Mouse (Mus musculus): Measurements from ENCODE around the gene Akap8. TPM values are rescaled to one million over a fixed set of nuclear protein-coding genes. Genes with fewer than 3 reads are reported as not detected.

The Akap8 gene
- 120 and 123 TPM in 2 replicates for polyA plus RNA-seq (2015; fragmentation: Nextera tagmentation; extraction: Ambion mirVana)

- Histone ChIP-seq H3K9ac (peak within 1 kb of the TSS; percentile 90), H3K4me1 (peaks cover 16% of the 10 kb centered on the region), H3K4me3 (peak within 1 kb of the TSS; percentile 88), H3K4me2 (peak within 1 kb of the TSS; percentile 89), H3K36me3 (peaks cover 40% of the 10 kb centered on the region), H3K27ac (peak within 1 kb of the TSS; percentile 96), H3K27me3 (no peaks in the 10 kb centered on the region), H3K9me3 (no peaks in the 10 kb centered on the region)
- WGBS = under 1% methylated on average over 81 of the region's 83 CpGs
- peak; percentile 94 for ATAC-seq (ENCODE audit: insufficient number of reproducible peaks, insufficient read depth, low FRiP score, low TSS enrichment, low read depth)
Observed at GRCm38 (mm10) chr17:32320597-32321389, at the start of gene Akap8. Akap8 (minus strand) TSS chr17:32321238.

DNA sequence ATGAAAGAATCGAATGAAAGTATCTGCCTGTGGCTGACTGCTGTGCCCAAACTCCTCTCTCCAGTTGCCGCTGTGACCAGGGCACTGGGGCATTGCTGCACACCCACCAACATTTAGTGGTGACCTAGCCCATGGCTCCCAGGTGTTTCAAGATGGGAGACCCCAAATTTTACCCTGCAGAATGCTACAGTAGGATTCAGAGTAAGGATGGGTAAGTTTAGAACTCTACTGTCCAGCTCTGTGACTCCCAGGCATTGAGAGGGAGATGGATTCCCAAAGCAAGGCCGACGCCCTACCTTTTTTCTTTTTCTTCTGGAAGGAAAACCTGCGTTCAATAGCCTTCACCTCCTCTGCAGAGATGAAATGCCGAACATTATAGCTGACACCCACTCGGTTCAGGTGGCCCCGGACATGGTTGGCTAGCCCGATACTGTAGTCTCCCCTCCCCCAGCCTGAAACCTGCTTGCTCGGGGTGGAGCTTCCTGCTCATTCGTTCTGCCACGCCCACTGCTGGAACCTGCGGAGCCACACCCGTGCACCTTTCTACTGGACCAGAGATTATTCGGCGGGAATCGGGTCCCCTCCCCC is 48.0 kb upstream of the Akap8 start:
- Histone ChIP-seq H3K27me3 (no peaks in the 10 kb centered on the region), H3K9ac (no peak overlapping the region), H3K4me2 (peak overlapping the region; percentile 53), H3K4me3 (peak overlapping the region; percentile 34), H3K9me3 (no peaks in the 10 kb centered on the region), H3K36me3 (0 out of 2 replicates have a peak, but pooled peaks cover 5% of the 10 kb centered on the region), H3K4me1 (peaks cover 12% of the 10 kb centered on the region), H3K27ac (0 out of 2 replicates have a peak overlapping the region, but pooled peaks have one; percentile 17)
- no peak for ATAC-seq (ENCODE audit: insufficient number of reproducible peaks, insufficient read depth, low FRiP score, low TSS enrichment, low read depth)
- WGBS = 11% methylated on average over 14 of the region's 17 CpGs

GRCm38 (mm10) chr17:32367706-32368105 is 46.7 kb upstream of the Akap8 start:
- H3K9ac ChIP-seq = no peak overlapping the region
- H3K9me3 ChIP-seq = no peaks in the 10 kb centered on the region
- ATAC-seq (ENCODE audit: insufficient number of reproducible peaks, insufficient read depth, low FRiP score, low TSS enrichment, low read depth) = no peak
- H3K27me3 ChIP-seq = no peaks in the 10 kb centered on the region
- peaks cover 18% of the 10 kb centered on the region for H3K4me1 ChIP-seq
- peaks cover 6% of the 10 kb centered on the region; the same call in 1 of the 2 replicates for H3K36me3 ChIP-seq
- no peak overlapping the region for H3K4me2 ChIP-seq
- no peak overlapping the region for H3K4me3 ChIP-seq
- WGBS = 86% methylated on average over 11 of the region's 11 CpGs
- no peak overlapping the region for H3K27ac ChIP-seq

DNA sequence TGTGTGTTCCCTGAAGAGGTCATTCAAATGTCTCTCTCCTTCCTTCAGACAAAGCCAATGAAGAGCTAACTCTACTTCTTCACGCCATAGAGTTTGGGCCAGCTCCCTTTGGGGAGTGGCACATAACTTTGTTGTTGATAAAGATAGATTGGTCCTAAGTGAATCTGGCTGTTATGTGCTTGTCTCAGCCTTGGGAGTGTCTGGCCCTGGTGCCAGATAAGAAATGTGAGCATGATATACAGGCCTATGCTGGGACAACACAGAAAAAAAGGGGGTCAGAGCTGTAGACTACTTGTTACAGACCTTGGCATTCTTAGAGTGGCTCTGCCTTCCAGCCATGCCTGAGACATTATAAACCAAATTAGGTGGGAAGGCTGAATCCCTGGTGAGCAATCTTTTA is 44.3 kb upstream of the Akap8 start:
- H3K9me3 ChIP-seq = no peaks in the 10 kb centered on the region
- H3K9ac ChIP-seq = no peak overlapping the region; the same call in 1 of the 2 replicates
- H3K4me1 ChIP-seq = peaks cover 30% of the 10 kb centered on the region
- ATAC-seq (ENCODE audit: insufficient number of reproducible peaks, insufficient read depth, low FRiP score, low TSS enrichment, low read depth) = no peak
- no peaks in the 10 kb centered on the region for H3K27me3 ChIP-seq
- H3K27ac ChIP-seq = no peak overlapping the region
- no peak overlapping the region for H3K4me3 ChIP-seq
- H3K4me2 ChIP-seq = peak overlapping the region; percentile 86
- peaks cover 30% of the 10 kb centered on the region for H3K36me3 ChIP-seq
- 71% methylated on average over 1 of the region's 1 CpGs for WGBS

DNA sequence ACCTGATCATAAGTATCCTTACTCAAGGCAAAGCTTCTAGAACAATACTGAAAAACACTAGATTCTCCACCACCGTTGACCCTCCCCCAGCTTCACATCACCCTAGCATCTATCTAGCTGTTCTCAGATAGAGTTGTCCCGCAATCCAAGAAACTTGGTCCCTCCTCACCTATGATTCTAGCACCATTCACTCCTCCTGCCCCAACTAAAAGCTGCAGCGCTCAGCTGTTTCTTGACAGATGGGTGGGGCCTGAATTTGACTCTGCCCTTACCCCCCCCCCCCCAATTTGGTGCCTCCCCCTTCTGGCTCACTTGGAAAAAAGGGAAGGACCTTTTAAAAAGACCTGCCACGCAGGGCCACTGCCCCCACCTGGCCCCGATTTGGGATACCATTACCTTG is 43.8 kb upstream of the Akap8 start:
- Histone ChIP-seq H3K4me2 (peak overlapping the region; percentile 86), H3K9ac (peak overlapping the region; percentile 96), H3K27me3 (no peaks in the 10 kb centered on the region), H3K4me3 (peak overlapping the region; percentile 94), H3K27ac (peak overlapping the region; percentile 78), H3K36me3 (peaks cover 34% of the 10 kb centered on the region), H3K9me3 (no peaks in the 10 kb centered on the region), H3K4me1 (peaks cover 30% of the 10 kb centered on the region)
- ATAC-seq (ENCODE audit: insufficient number of reproducible peaks, insufficient read depth, low FRiP score, low TSS enrichment, low read depth) = no peak
- 45% methylated on average over 5 of the region's 5 CpGs for WGBS

DNA sequence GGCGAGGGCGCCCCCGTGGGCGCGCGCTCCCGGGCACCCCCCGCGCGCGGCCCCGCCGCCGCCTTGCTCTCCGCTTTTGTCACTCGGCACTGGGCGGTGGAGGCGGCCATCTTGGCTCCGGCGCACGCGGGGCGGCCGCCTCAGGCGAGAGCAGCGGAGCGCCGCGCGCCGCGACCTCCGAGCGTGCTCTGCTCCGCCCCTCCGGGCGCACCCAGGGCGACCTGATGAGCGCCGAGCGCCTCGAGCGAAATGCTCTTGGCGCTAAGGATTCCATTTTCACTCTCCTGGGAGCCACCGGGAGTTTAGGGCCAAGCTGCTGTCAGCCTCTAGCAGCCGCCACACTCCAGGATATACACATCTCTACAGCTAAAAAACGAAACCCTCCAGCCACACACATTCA is 43.3 kb upstream of the Akap8 start:
- peak overlapping the region; percentile 86 for H3K4me2 ChIP-seq
- H3K27me3 ChIP-seq = no peaks in the 10 kb centered on the region
- H3K9ac ChIP-seq = peak overlapping the region; percentile 96
- peak overlapping the region; percentile 78 for H3K27ac ChIP-seq
- ATAC-seq (ENCODE audit: insufficient number of reproducible peaks, insufficient read depth, low FRiP score, low TSS enrichment, low read depth) = peak; percentile 90
- no peaks in the 10 kb centered on the region for H3K9me3 ChIP-seq
- peak overlapping the region; percentile 94 for H3K4me3 ChIP-seq
- H3K4me1 ChIP-seq = peaks cover 30% of the 10 kb centered on the region
- 1% methylated on average over 39 of the region's 47 CpGs for WGBS
- H3K36me3 ChIP-seq = peaks cover 39% of the 10 kb centered on the region

- H3K27me3 ChIP-seq = no peaks in the 10 kb centered on the region
- under 1% methylated on average over 47 of the region's 50 CpGs for WGBS
- ATAC-seq (ENCODE audit: insufficient number of reproducible peaks, insufficient read depth, low FRiP score, low TSS enrichment, low read depth) = peak; percentile 16; the same call in 1 of the 2 replicates
- H3K4me1 ChIP-seq = peaks cover 28% of the 10 kb centered on the region
- peaks cover 44% of the 10 kb centered on the region for H3K36me3 ChIP-seq
- H3K9me3 ChIP-seq = no peaks in the 10 kb centered on the region
- H3K27ac ChIP-seq = peak overlapping the region; percentile 78
- H3K4me3 ChIP-seq = peak overlapping the region; percentile 94
- H3K4me2 ChIP-seq = peak overlapping the region; percentile 86
- H3K9ac ChIP-seq = peak overlapping the region; percentile 96
Observed at GRCm38 (mm10) chr17:32363821-32364301, 42.8 kb upstream of the Akap8 start.

- Histone ChIP-seq H3K9ac (peak overlapping the region; percentile 96), H3K36me3 (peaks cover 53% of the 10 kb centered on the region), H3K27ac (no peak overlapping the region), H3K4me1 (peaks cover 27% of the 10 kb centered on the region), H3K4me3 (peak overlapping the region; percentile 94), H3K27me3 (no peaks in the 10 kb centered on the region), H3K4me2 (peak overlapping the region; percentile 86), H3K9me3 (no peaks in the 10 kb centered on the region)
- no peak for ATAC-seq (ENCODE audit: insufficient number of reproducible peaks, insufficient read depth, low FRiP score, low TSS enrichment, low read depth)
- WGBS = 82% methylated on average over 4 of the region's 4 CpGs
Observed at GRCm38 (mm10) chr17:32362686-32363085, 41.6 kb upstream of the Akap8 start.

DNA sequence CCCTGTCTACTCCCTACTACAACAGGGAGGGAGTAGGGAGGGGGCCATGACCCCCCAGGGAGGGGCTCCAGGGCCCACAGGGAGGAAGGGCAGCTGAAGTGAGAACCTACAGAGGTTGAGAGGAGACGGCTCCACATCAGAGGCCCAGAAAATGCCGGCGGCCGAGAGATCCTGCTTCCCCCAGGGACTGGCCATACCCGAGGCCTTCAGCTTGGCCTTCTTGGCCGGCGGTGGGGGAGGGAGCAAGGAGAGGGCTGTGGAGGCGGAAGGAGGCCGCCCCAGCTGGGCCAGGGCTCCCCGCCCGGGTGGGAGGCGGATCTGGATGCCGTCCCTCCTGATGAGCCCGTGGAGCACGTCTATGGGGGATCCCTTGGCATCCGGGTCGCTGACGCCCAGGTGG is 38.9 kb upstream of the Akap8 start:
- H3K4me2 ChIP-seq = no peak overlapping the region
- no peaks in the 10 kb centered on the region for H3K27me3 ChIP-seq
- peaks cover 22% of the 10 kb centered on the region for H3K4me1 ChIP-seq
- ATAC-seq (ENCODE audit: insufficient number of reproducible peaks, insufficient read depth, low FRiP score, low TSS enrichment, low read depth) = no peak
- no peaks in the 10 kb centered on the region for H3K9me3 ChIP-seq
- H3K4me3 ChIP-seq = no peak overlapping the region
- peaks cover 78% of the 10 kb centered on the region for H3K36me3 ChIP-seq
- WGBS = 90% methylated on average over 18 of the region's 18 CpGs
- no peak overlapping the region for H3K9ac ChIP-seq
- H3K27ac ChIP-seq = no peak overlapping the region

GRCm38 (mm10) chr17:32358943-32359340 is 37.9 kb upstream of the Akap8 start:
- no peak for ATAC-seq (ENCODE audit: insufficient number of reproducible peaks, insufficient read depth, low FRiP score, low TSS enrichment, low read depth)
- 95% methylated on average over 6 of the region's 6 CpGs for WGBS

GRCm38 (mm10) chr17:32358192-32358942 is 37.3 kb upstream of the Akap8 start:
- Histone ChIP-seq H3K36me3 (peaks cover 93% of the 10 kb centered on the region), H3K27me3 (no peaks in the 10 kb centered on the region), H3K4me3 (no peak overlapping the region), H3K9ac (no peak overlapping the region), H3K9me3 (no peaks in the 10 kb centered on the region), H3K4me2 (no peak overlapping the region), H3K27ac (no peak overlapping the region), H3K4me1 (peaks cover 18% of the 10 kb centered on the region)
- ATAC-seq (ENCODE audit: insufficient number of reproducible peaks, insufficient read depth, low FRiP score, low TSS enrichment, low read depth) = no peak
- WGBS = 93% methylated on average over 7 of the region's 7 CpGs

More at GRCm38 (mm10) chr17:32358943-32359340, 37.9 kb upstream of the Akap8 start:
- Histone ChIP-seq H3K9me3 (no peaks in the 10 kb centered on the region), H3K4me3 (no peak overlapping the region), H3K27me3 (no peaks in the 10 kb centered on the region), H3K4me1 (peaks cover 18% of the 10 kb centered on the region), H3K27ac (no peak overlapping the region), H3K4me2 (no peak overlapping the region), H3K9ac (no peak overlapping the region), H3K36me3 (peaks cover 88% of the 10 kb centered on the region)
